Mouse (Mus musculus) liver, embryonic 18 days (tissue): ENCODE measurements around the gene Olfr600. TPM values are rescaled to one million over a fixed set of nuclear protein-coding genes. Genes with fewer than 3 reads are reported as not detected.

Source experiments
- polyA plus RNA-seq: library from polyadenylated mRNA; depleted of rRNA; stranded (reverse); fragments of >200 nt; gene quantifications from 2 replicates; pipeline ENCODE4 v1.2.3, GENCODE M21; 2012; rRNA removed

The Olfr600 gene
- not detected in 2 replicates for polyA plus RNA-seq

GRCm38 (mm10) chr7:103349569-103349968 lies at the start of gene Olfr600:
TSS of gene Olfr600 (minus strand) at chr7:103349669.

GRCm38 (mm10) chr7:103386077-103386476 lies 36.6 kb upstream of the Olfr600 start, which contains the start of gene Olfr603:
TSS of gene Olfr603 (minus strand) at chr7:103386177.

GRCm38 (mm10) chr7:103362555-103362954 lies 13.1 kb upstream of the Olfr600 start, which contains the start of gene Olfr601:
TSS of gene Olfr601 (minus strand) at chr7:103362655.

GRCm38 (mm10) chr7:103335617-103336016 lies 13.9 kb downstream of the Olfr600 start, which contains the start of gene Olfr599:
TSS of gene Olfr599 (plus strand) at chr7:103335917.

GRCm38 (mm10) chr7:103323268-103323667 lies 26.2 kb downstream of the Olfr600 start, which contains the start of gene Olfr598:
TSS of gene Olfr598 (plus strand) at chr7:103323568.

GRCm38 (mm10) chr7:103316015-103316414 lies 33.5 kb downstream of the Olfr600 start, which contains the start of gene Olfr597:
TSS of gene Olfr597 (plus strand) at chr7:103316315.

GRCm38 (mm10) chr7:103305348-103305747 lies 44.1 kb downstream of the Olfr600 start, which contains the start of gene Olfr596:
TSS of gene Olfr596 (plus strand) at chr7:103305648.

Other genes with a start within 250 kb of the Olfr600 start
- not detected in 2 replicates for gene Olfr586, start 224.0 kb downstream of the Olfr600 start, polyA plus RNA-seq
- not detected in 2 replicates for gene Olfr588-ps1, start 208.8 kb downstream of the Olfr600 start, polyA plus RNA-seq
- gene Olfr589, start 193.3 kb downstream of the Olfr600 start, polyA plus RNA-seq, result not detected in 2 replicates
- not detected in 2 replicates for gene Olfr591, start 171.3 kb downstream of the Olfr600 start, polyA plus RNA-seq
- not detected in 2 replicates for gene Olfr592, start 164.9 kb downstream of the Olfr600 start, polyA plus RNA-seq
- not detected in 2 replicates for gene Olfr593, start 137.8 kb downstream of the Olfr600 start, polyA plus RNA-seq
- not detected in 2 replicates for gene Olfr594, start 132.7 kb downstream of the Olfr600 start, polyA plus RNA-seq
- gene Usp17ld, start 97.2 kb downstream of the Olfr600 start, polyA plus RNA-seq, result not detected in 2 replicates
- not detected in 2 replicates for gene Olfr596, start 44.0 kb downstream of the Olfr600 start, polyA plus RNA-seq
- not detected in 2 replicates for gene Olfr597, start 33.4 kb downstream of the Olfr600 start, polyA plus RNA-seq
- gene Olfr598, start 26.1 kb downstream of the Olfr600 start, polyA plus RNA-seq, result not detected in 2 replicates
- gene Olfr599, start 13.8 kb downstream of the Olfr600 start, polyA plus RNA-seq, result not detected in 2 replicates
- gene Olfr601, start 13.0 kb upstream of the Olfr600 start, polyA plus RNA-seq, result not detected in 2 replicates
- not detected in 2 replicates for gene Olfr603, start 36.5 kb upstream of the Olfr600 start, polyA plus RNA-seq
- not detected in 2 replicates for gene Usp17lc, start 65.4 kb upstream of the Olfr600 start, polyA plus RNA-seq
- gene Olfr605, start 95.8 kb upstream of the Olfr600 start, polyA plus RNA-seq, result not detected in 2 replicates
- not detected in 2 replicates for gene Olfr606, start 99.4 kb upstream of the Olfr600 start, polyA plus RNA-seq
- gene Olfr607, start 114.5 kb upstream of the Olfr600 start, polyA plus RNA-seq, result not detected in 2 replicates
- gene Olfr608, start 120.2 kb upstream of the Olfr600 start, polyA plus RNA-seq, result not detected in 2 replicates
- gene Olfr609, start 148.4 kb upstream of the Olfr600 start, polyA plus RNA-seq, result not detected in 2 replicates
- gene Olfr610, start 162.5 kb upstream of the Olfr600 start, polyA plus RNA-seq, result not detected in 2 replicates
- gene Olfr611, start 171.2 kb upstream of the Olfr600 start, polyA plus RNA-seq, result not detected in 2 replicates
- gene Olfr612, start 193.0 kb upstream of the Olfr600 start, polyA plus RNA-seq, result not detected in 2 replicates
- gene Olfr613, start 198.4 kb upstream of the Olfr600 start, polyA plus RNA-seq, result not detected in 2 replicates
- gene Olfr615, start 206.4 kb upstream of the Olfr600 start, polyA plus RNA-seq, result not detected in 2 replicates
- gene Olfr616, start 219.5 kb upstream of the Olfr600 start, polyA plus RNA-seq, result not detected in 2 replicates
- not detected in 2 replicates for gene Olfr617, start 223.4 kb upstream of the Olfr600 start, polyA plus RNA-seq
- not detected in 2 replicates for gene Olfr618, start 240.4 kb upstream of the Olfr600 start, polyA plus RNA-seq